Mouse (Mus musculus): ENCODE measurements around the gene Gm28051.

DNA sequence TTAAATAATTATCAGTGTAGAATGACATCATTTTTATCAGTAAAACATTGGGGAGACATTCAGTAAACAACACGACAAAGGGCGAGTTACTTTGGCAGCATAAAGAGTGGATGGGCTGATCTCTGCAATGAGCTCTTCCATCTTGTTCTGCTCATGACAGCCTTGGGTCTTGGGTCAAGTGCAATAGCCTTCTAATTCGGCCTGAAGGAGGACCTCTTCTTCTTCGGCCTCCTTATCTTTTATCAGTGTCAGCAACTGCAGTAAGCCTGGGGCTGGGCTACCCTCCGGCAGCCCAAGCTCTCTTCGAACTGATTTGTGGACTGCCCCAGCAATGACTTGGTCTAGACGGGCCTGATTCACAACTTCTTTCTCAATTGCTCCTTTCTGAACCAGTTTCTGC lies 15.5 kb downstream of the Gm28051 start:
- TF ChIP-seq MAX (IDR thresholded peaks at IDR 0.05; ENCODE audit: low read depth) (no peak), POLR2AphosphoS2 (IDR thresholded peaks at IDR 0.05; ENCODE audit: insufficient read length, low read depth) (no peak), POLR2A (IDR thresholded peaks at IDR 0.05; ENCODE audit: insufficient read length, low read depth) (no peak), CEBPB (IDR thresholded peaks at IDR 0.05; ENCODE audit: insufficient read depth, poor library complexity, severe bottlenecking) (no peak), TCF12 (IDR thresholded peaks at IDR 0.05; ENCODE audit: insufficient read depth, poor library complexity, severe bottlenecking) (no peak), SRF (IDR thresholded peaks at IDR 0.05; ENCODE audit: control insufficient read depth, insufficient read length, low read depth) (no peak), E2F4 (IDR thresholded peaks at IDR 0.05; ENCODE audit: insufficient read depth) (no peak), REST (IDR thresholded peaks at IDR 0.05; ENCODE audit: insufficient read depth, insufficient read length) (no peak), MYOG (IDR thresholded peaks at IDR 0.05; ENCODE audit: control insufficient read depth in 1 of 3, insufficient read depth in 1 of 3, insufficient read length in 2 of 3, low read depth in 2 of 3) (no peak), MYOD1 (IDR thresholded peaks at IDR 0.05; ENCODE audit: control insufficient read depth in 1 of 3, insufficient read length in 2 of 3, low read depth in 2 of 3) (no peak)

Data from myocyte (in vitro differentiated cells).